Mouse (Mus musculus) liver, embryonic 16.5 days (tissue): ENCODE results near the gene H2-T24. TPM values are rescaled to one million over a fixed set of nuclear protein-coding genes. Genes with fewer than 3 reads are reported as not detected.

ENCODE experiments used
- ATAC-seq: fragments of 200-750 bp; cut with Nextera tagmentation; 2 replicates; pipeline ENCODE4 v1.8.0; 2017; ENCODE audit warnings: low read depth, mild to moderate bottlenecking, moderate number of reproducible peaks, moderate library complexity
- H3K27ac ChIP-seq: fragments of 300-500 bp; sonication (generic); 2 replicates; pipeline ENCODE4 v1.5.1; 2014; ENCODE audit warnings: mild to moderate bottlenecking, low read length
- H3K27me3 ChIP-seq: fragments of 300-500 bp; sonication (generic); 2 replicates; pipeline ENCODE4 v1.6.1; 2014; ENCODE audit warnings: low read depth, low read length, mixed read lengths; ENCODE audit not compliant: control insufficient read depth, insufficient read depth
- H3K36me3 ChIP-seq: fragments of 300-500 bp; sonication (generic); 2 replicates; pipeline ENCODE4 v1.6.1; 2014; ENCODE audit warnings: mild to moderate bottlenecking; ENCODE audit not compliant: control insufficient read depth, insufficient read depth
- H3K4me1 ChIP-seq: fragments of 300-500 bp; sonication (generic); 2 replicates; pipeline ENCODE4 v1.6.1; 2014; ENCODE audit warnings: low read depth, low read length, mixed read lengths; ENCODE audit not compliant: control insufficient read depth
- H3K4me2 ChIP-seq: fragments of 300-500 bp; sonication (generic); 2 replicates; pipeline ENCODE4 v1.6.1; 2014; ENCODE audit warnings: low read depth, low read length, mixed read lengths
- H3K4me3 ChIP-seq: fragments of 300-500 bp; sonication (generic); 2 replicates; pipeline ENCODE4 v1.5.1; 2014; ENCODE audit warnings: low read depth, mild to moderate bottlenecking, low read length
- H3K9ac ChIP-seq: fragments of 300-500 bp; sonication (generic); 2 replicates; pipeline ENCODE4 v1.6.1; 2014; ENCODE audit warnings: low read depth, low read length
- H3K9me3 ChIP-seq: fragments of 300-500 bp; sonication (generic); replicated peaks from 2 replicates; pipeline ENCODE4 v1.6.1; 2016; ENCODE audit warnings: low read length; ENCODE audit not compliant: control insufficient read depth
- WGBS: fragments of 180-500 bp; shearing (Covaris S2); extraction: QIAGEN DNeasy Blood & Tissue Kit; methylation state at CpG from one replicate; pipeline ENCODE4 v1.1.7; 2014; ENCODE audit not compliant: insufficient replicate concordance; 5-methylcytosine and 5-hydroxymethylcytosine counted together
- polyA plus RNA-seq: library from polyadenylated mRNA; unstranded; fragments of >200 nt; fragmentation: Nextera tagmentation; extraction: Ambion mirVana; gene quantifications from 2 replicates; pipeline ENCODE4 v1.2.1, GENCODE M21; 2015

The H2-T24 gene
- polyA plus RNA-seq, 1 experiment from 2014 or later = 7.9 TPM

DNA sequence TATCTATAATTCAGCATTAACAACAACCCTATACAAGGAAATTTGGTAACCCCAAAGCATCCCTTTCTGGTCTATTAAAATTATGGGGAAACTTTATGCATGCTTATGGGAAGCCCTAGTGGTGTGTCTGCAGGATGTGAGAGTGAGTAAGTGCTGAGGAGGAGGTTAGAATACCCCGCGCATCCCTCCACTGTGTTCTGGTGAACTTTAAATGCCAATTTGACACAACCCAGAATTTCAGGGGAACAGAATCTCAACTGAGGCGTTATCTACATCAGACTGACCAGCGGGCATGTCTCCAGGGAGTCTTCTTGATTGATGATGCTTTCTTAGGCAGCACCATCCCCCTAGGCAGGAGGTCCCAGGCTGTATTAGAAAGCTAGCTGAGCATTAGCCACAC, 5.5 kb upstream of the H2-T24 start:
- H3K27me3 ChIP-seq = no peaks in the 10 kb centered on the region

DNA sequence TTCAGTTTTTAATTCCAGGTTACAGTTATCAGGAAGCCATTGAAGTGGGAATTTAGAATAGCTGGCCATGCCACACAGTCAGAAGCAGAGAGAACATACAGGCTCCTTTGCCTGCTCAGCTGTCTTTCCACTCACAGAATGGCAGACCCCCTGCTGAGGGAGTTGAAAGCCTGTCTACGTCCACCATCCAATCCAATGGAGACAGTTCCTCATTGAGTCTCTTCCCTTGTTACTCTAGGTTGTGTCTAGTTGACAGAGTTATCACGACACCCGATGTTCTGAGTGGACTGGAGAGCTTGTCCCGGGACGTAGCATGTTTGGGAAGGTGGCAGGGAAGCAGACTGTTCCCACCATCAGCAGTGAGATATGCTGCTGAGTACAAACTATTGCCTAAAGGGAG, 4.8 kb upstream of the H2-T24 start:
- H3K36me3 ChIP-seq = no peaks in the 10 kb centered on the region
- H3K9ac ChIP-seq = no peak overlapping the region
- ATAC-seq = no peak
- no peak overlapping the region for H3K4me3 ChIP-seq
- 62% methylated on average over 5 of the region's 5 CpGs for WGBS
- no peaks in the 10 kb centered on the region for H3K27me3 ChIP-seq
- H3K4me2 ChIP-seq = no peak overlapping the region
- H3K4me1 ChIP-seq = peaks cover 42% of the 10 kb centered on the region
- 0 out of 2 replicates have a peak overlapping the region, but pooled peaks have one; percentile 5 for H3K27ac ChIP-seq
- no peaks in the 10 kb centered on the region for H3K9me3 ChIP-seq

More for the DNA sequence above, 5.5 kb upstream of the H2-T24 start:
- no peak for ATAC-seq
- no peaks in the 10 kb centered on the region for H3K9me3 ChIP-seq
- WGBS = 69% methylated on average over 4 of the region's 4 CpGs
- H3K36me3 ChIP-seq = no peaks in the 10 kb centered on the region
- H3K4me3 ChIP-seq = no peak overlapping the region
- H3K4me1 ChIP-seq = peaks cover 42% of the 10 kb centered on the region
- H3K9ac ChIP-seq = no peak overlapping the region
- H3K4me2 ChIP-seq = no peak overlapping the region
- no peak overlapping the region for H3K27ac ChIP-seq

DNA sequence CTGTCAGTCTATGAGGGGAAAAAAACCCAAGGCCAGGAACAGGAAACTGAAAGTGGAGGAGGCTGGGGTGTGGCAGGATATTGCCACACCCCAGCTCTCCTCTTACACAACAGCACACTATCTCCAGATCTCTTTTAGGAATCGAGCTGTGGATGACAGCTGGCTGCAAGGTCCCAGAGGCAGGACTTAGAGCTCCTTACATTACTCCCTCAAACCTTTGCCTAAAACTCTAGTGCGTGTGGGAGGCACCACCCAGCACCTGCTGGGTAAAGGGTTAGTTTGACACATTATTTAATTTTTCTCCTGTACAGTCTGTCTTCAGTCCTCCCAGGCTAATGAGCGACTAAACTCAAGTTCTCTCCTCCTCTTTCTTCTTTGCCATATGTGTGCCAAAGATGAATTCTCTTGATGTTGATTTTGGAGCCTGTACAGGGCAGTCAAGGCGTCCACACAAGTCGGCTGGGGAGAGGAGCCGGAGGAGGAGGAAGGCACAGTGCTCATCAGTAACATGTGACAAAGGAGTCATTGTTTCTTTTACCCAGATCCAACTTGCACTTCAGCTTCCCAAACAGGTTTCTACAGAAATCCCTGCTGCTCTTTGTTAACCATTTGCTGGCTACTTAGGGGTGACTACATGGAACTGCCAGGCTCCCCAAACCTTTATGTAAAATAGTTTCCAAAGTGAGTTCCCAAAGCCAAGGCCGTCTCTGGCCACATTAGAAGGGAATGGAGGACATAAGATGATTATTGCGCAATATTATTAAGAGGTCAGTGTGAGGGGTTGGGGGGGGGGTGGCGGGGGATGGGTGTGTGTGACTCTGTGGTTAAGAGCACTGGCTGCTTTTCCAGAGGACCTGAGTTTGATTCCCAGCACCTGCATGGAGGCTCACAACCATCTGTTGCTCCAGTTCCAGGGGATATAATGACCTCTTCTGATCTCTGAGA, 3.6 kb upstream of the H2-T24 start:
- Histone ChIP-seq H3K9me3 (no peaks in the 10 kb centered on the region), H3K27ac (peak overlapping the region; percentile 66), H3K4me1 (peaks cover 47% of the 10 kb centered on the region), H3K27me3 (no peaks in the 10 kb centered on the region), H3K4me2 (peak overlapping the region; percentile 46), H3K36me3 (no peaks in the 10 kb centered on the region), H3K4me3 (peak overlapping the region; percentile 20), H3K9ac (peak overlapping the region; percentile 2; the same call in 1 of the 2 replicates)
- peak; percentile 45 for ATAC-seq
- 48% methylated on average over 9 of the region's 9 CpGs for WGBS

DNA sequence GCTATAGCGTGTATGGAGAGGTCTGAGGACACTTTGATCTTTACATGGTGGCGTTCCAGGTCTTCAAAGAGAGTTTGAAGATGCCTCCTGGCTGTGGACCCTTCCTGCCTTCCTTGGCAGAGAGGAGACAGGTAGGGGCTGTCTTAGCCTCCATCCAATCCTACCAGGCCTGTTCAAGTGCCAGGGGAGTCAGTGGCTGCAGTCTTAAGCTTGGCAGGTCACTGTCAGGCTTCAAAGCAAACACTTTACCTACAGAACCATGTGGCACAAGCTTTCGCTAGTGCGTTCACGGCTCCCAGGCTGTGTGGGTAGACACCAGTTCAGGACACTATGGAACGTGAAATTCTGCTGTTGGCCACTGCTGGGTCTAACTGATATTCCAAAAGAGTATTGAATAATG, 2.6 kb upstream of the H2-T24 start:
- 84% methylated on average over 6 of the region's 6 CpGs for WGBS
- Histone ChIP-seq H3K36me3 (no peaks in the 10 kb centered on the region), H3K4me1 (peaks cover 51% of the 10 kb centered on the region), H3K4me2 (0 out of 2 replicates have a peak overlapping the region, but pooled peaks have one; percentile 46), H3K27me3 (no peaks in the 10 kb centered on the region), H3K9me3 (no peaks in the 10 kb centered on the region), H3K4me3 (no peak overlapping the region), H3K27ac (peak overlapping the region; percentile 36), H3K9ac (no peak overlapping the region)
- no peak for ATAC-seq

DNA sequence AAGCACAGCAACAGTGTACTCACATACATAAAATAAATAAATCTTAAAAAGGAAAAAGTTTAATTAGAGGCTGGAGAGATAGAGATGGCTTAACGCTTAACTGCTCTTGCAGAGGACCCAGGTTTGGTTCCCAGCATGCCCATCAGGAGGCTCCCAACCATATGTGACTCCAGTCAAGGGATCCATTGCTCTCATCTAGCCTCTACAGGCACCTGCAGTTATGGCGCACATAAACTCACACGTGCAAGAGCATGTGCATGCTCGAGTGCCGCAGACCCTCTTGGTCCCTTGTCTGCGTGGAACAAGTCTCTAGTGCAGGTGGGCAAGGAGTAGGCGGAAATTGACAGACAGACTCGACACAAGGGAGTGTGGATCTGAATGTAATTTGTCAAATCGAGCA, 1.7 kb upstream of the H2-T24 start:
- peaks cover 58% of the 10 kb centered on the region for H3K4me1 ChIP-seq
- H3K9me3 ChIP-seq = no peaks in the 10 kb centered on the region
- no peak overlapping the region for H3K27ac ChIP-seq
- no peak overlapping the region for H3K9ac ChIP-seq
- no peak overlapping the region for H3K4me2 ChIP-seq
- ATAC-seq = no peak
- H3K36me3 ChIP-seq = peaks cover 5% of the 10 kb centered on the region; the same call in 1 of the 2 replicates
- 79% methylated on average over 9 of the region's 9 CpGs for WGBS
- no peaks in the 10 kb centered on the region for H3K27me3 ChIP-seq
- H3K4me3 ChIP-seq = no peak overlapping the region

DNA sequence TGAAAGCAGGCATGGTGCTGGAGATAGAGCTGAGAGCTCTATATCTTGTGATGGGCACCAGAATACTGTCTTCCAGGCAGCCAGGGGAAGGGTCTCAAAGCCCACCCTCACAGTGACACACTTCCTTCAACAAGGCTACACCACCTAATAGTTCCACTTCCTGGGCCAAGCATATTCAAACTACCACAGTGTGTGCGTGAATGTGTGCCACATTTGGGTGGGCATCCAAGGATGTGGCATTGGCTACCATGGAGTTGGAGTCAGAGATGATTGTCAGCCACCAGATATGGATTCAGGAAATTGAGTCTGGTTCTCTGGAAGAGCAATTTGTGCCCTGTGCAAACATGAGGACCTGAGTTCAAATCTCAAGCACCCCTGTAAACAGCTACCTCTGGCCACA, 949 bp upstream of the H2-T24 start:
- H3K36me3 ChIP-seq = peaks cover 13% of the 10 kb centered on the region
- peak overlapping the region; percentile 97 for H3K27ac ChIP-seq
- H3K4me3 ChIP-seq = peak overlapping the region; percentile 65
- H3K9ac ChIP-seq = no peak overlapping the region
- H3K4me1 ChIP-seq = peaks cover 58% of the 10 kb centered on the region
- H3K4me2 ChIP-seq = peak overlapping the region; percentile 76
- no peaks in the 10 kb centered on the region for H3K27me3 ChIP-seq
- no peaks in the 10 kb centered on the region for H3K9me3 ChIP-seq
- no peak for ATAC-seq
- WGBS = 81% methylated on average over 1 of the region's 1 CpGs

DNA sequence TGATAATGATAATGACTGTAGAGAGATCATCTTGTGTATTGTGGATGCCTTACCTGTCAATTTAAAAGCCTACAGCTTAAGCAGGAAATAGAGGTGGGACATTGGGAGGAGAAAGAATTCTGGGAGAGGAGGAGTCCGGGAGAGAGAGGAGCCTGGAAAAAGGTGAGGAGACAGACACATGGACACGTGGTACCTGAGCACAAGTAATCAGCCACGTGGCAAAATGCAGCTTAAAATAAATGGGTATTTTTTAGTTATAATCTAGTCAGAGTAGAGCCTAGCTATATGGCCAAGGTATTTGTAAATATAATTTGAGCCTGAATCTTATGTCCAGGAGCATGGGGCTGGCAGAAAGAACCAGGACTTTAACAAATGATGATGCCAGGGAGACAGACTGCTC, 841 bp downstream of the H2-T24 start:
- peaks cover 28% of the 10 kb centered on the region for H3K36me3 ChIP-seq
- H3K27ac ChIP-seq = peak overlapping the region; percentile 97
- peak overlapping the region; percentile 76 for H3K4me2 ChIP-seq
- 53% methylated on average over 3 of the region's 3 CpGs for WGBS
- ATAC-seq = no peak
- H3K9me3 ChIP-seq = no peaks in the 10 kb centered on the region
- no peaks in the 10 kb centered on the region for H3K27me3 ChIP-seq
- H3K4me1 ChIP-seq = peaks cover 58% of the 10 kb centered on the region
- H3K4me3 ChIP-seq = peak overlapping the region; percentile 65
- peak overlapping the region; percentile 73 for H3K9ac ChIP-seq

DNA sequence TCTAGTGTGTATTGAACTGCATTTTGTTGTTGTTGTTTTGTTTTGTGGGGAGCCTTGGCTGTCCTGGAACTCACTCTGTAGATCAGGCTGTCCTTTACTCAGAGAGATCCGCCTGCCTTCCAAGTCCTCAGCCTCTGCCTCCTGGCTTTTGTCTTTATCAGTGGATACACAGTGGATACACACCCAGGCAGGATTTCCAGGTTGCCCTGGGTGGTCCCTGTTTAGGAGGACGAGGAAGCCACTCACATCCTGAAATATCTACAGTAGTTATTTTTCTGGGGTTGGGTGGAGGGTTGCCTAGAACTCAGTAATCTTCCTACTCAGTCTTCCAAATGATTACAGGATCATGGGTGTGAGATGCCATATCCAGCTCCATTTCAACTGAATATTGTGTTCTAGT, 1.4 kb downstream of the H2-T24 start:
- H3K27me3 ChIP-seq = no peaks in the 10 kb centered on the region
- peak overlapping the region; percentile 73 for H3K9ac ChIP-seq
- WGBS = 30% methylated on average over 2 of the region's 2 CpGs
- no peaks in the 10 kb centered on the region for H3K9me3 ChIP-seq
- peak overlapping the region; percentile 76 for H3K4me2 ChIP-seq
- peaks cover 33% of the 10 kb centered on the region for H3K36me3 ChIP-seq
- H3K4me1 ChIP-seq = peaks cover 52% of the 10 kb centered on the region
- peak; percentile 25 for ATAC-seq
- peak overlapping the region; percentile 65 for H3K4me3 ChIP-seq
- H3K27ac ChIP-seq = peak overlapping the region; percentile 97

DNA sequence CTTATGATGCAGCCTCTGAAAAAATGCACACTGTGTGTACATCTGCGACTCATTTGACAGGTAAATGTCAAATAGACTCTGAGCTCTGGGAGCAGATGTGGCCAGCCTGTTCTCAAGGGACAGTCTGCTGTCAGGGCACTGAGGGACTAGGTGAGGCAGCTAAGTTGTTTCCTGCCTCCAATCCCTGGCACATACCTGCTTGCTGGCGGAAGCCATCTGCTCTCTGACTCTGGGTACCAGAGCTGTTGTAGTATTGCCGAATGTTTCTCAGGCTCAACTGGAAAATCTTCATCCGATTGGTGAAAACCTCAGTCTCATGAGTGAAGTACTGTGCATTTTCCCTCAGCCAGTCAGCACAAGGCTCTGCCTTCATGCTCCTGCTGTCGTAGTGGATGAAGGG, 3.3 kb downstream of the H2-T24 start:
- Histone ChIP-seq H3K4me3 (no peak overlapping the region), H3K9me3 (no peaks in the 10 kb centered on the region), H3K4me1 (peaks cover 37% of the 10 kb centered on the region), H3K27me3 (no peaks in the 10 kb centered on the region), H3K36me3 (peaks cover 34% of the 10 kb centered on the region), H3K9ac (no peak overlapping the region), H3K27ac (no peak overlapping the region), H3K4me2 (no peak overlapping the region)
- WGBS = 78% methylated on average over 5 of the region's 5 CpGs
- no peak for ATAC-seq
